Mouse (Mus musculus) gastrocnemius, postnatal 10 days (tissue): ENCODE data around the gene M6pr. TPM values are rescaled to one million over a fixed set of nuclear protein-coding genes. Genes with fewer than 3 reads are reported as not detected.

ENCODE experiments used
- DNase-seq: peaks from one replicate; pipeline ENCODE4 v3.0.0; 2021; ENCODE audit warnings: mixed read lengths
- long read RNA-seq, 2 experiments: library from polyadenylated mRNA; stranded (forward); transcript quantifications; one replicate each; pipeline ENCODE4 v2.0.0; 2021
- total RNA-seq, 2 experiments: library from RNA; stranded (reverse); gene quantifications; 2 replicates each; pipeline ENCODE4 v1.2.3; 2021

M6pr gene
- total RNA-seq: 10 to 100 TPM; 32.1 to 35.6 TPM
- long read RNA-seq, experiment 1, transcript M6pr-201 (7 exons, 2,515 nt): major isoform, 77 of 82 reads
- long read RNA-seq, experiment 1, partial matches to known transcripts: 1 of 82 reads
- long read RNA-seq, experiment 1, other reads (novel, unspliced or antisense): 2 of 82 reads
- long read RNA-seq, experiment 2, transcript M6pr-201 (7 exons, 2,515 nt): major isoform, 54 of 57 reads
- long read RNA-seq, experiment 2, partial matches to known transcripts: 2 of 57 reads
- long read RNA-seq, experiment 2, other reads (novel, unspliced or antisense): 1 of 57 reads

DNA sequence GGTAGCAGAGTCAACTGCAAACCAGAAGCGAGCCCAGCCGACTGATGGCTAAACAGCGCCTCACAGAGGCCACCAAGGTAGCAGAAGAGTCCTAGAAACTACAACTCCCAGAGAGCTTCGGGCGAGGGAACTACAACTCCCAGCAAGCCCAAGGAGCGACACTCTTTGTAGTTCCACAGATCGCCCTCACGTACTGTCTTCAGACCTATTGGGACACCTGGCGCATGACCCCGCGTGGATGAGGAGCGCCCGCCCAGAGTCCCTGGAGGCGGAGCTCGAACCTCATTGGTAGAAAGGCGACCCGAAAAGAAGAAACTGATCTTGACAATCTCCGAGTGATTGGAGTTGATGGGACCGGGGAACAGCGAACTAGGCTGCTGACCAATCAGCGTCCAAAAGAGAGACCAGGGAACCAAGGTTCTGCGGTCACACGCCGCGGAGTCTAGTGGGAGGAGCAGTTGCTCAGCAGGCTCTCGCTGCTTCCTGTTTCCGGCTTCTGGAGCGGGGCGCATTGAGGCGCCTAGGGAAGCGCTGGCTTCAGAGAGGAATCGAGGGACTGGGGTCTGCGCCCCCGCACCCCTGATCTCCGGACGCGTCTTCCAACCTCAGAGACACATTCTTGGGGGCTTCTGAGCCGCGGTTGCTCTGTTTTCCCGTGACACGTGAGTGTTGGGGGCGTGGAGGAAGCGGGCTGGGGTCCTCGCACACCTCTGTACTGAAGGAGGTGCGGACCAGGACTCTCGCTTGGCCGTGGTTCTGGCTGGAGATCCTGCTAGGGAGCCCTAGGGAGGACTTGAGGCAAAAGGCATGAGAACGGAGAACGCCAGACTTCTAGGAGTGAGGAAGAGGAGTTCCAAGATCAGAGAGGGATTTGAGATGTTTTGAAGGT, at the start of gene M6pr:
Gene M6pr, plus strand, starts transcription at position 216 of the 889 bp plus-strand sequence.
- DNase-seq: peak; percentile 84

DNA sequence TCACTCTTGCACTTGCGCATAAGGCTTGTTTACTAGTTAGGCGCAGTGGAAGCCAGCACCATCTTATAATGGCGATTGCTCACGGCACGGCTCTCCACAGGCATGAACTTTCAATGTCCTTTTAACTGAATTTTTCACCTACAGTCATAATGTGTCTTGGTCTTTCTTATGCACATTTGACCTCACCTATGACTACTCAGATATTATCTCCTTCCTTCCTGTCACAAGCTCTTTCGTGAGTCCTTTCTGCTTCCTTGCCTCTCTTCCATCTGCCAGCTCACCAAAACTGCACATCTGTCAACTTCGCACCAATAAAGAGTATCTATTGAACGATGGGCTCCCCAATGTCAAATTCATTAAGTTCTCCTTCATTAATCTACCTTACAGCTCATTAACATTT, 46.0 kb upstream of the M6pr start:
- no peak for DNase-seq

DNA sequence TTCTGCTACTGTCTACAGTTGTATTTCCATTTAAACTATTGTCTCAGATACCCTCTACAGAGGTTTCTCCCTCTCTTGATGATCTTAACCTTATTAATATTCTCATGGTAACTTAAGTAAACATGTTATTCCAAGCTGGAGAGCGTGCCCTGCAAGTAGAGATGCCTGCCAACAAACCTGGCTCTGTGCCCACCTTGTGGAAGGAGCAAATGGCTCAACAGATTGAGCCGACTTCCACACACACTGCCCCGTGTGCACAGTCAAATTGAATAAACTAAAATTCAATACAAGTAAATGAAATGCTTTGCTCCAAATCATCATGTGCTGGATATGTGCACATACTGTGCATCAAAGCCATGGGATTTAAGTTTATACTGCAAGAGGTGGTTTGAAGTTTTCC, 40.0 kb upstream of the M6pr start:
- peak; percentile 75 for DNase-seq

DNA sequence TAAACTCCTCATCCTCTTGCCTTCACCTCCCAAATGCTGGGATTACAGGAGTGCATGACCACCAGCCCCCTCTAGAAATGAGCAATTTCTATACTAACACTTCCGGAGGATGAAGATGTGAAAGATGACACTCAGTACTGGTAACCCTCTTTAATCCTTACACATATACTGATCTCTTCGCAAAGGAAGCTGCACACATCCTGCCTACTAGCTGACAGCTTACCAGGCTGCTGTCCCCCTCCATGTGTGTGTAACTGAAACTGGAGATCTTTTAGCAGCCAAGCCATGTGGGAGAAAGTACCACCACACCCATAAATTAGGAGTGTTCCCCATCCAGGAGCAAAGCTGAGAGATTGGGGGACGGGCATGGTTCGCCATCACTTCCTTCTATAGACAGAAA, 39.4 kb upstream of the M6pr start:
- DNase-seq: no peak

DNA sequence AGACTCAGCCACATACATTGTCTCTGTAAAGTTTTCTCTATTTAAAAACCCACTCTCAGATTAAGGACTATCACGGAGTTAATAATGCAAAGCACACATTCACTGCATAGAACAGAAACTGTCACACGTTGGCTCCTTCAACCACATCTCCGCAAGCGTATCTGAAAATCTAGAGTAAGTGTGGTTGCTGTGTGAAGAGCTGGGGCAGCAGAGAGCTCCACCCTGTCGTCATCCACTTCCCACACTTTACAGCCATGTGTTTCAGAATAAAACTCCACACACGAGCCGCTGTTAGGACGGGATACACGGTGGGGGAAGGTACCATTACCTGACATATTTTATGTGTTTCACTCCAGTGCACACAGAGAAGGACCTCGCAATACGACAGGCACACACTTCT, 38.4 kb upstream of the M6pr start:
- DNase-seq: no peak

DNA sequence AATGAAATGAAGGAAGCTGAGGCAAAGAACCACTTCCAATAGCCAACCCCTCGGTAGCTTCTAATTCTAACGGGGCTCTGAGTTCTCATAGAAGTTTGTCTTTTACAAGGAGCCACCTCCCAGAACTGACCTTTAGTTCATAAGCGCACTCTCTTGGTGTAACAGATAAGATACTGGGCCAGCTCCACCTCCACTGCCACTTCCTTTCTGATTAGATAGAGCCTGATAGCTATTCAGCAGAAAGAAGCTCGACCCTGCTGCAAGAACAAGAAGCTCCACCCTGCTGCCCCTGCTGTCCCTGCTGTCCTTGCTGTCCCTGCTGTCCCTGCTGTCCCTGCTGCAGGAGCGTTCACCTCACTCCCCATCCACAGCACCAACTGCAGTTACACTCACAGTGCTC, 34.0 kb upstream of the M6pr start:
- no peak for DNase-seq

DNA sequence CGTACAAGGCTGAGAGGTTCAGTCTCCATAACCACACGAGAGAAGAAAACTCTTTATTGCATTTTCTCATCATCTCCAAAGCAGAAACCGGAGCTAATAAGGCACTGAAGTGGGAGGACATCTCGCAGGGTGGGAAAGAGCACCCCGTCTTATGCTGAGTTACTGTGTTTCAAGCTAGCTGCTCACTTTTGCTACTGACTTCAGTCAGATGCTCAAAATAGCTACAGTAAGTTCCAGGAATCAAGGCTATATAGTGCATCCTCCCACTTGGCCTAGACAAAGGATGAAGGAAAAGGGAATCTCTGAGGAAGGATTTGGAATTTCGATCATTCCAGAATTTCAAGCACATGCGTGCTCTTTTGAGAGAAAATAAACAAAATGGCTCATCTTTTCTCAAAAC, 32.0 kb upstream of the M6pr start:
- no peak for DNase-seq

DNA sequence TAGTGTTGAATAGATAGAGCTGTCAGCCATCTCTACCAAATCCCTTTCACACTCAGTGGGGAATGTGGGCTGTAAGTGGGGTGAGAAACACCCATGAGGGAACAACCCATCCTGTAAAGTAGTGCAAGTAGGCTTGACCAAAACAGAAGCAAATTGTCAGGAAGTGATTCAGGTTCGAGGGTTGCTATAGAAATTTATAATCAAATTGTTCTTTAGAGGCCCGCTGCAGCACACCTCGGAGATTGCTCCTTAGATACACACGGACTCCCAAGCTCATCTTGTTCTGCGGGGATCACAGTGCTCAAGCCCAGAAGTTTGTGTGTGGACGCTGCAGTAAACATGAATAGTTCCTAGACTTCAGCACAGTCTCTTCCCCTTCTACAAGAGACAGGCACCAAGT, 25.7 kb upstream of the M6pr start, which contains the start of gene Klrg1:
Gene Klrg1, minus strand, starts transcription at position 101 of the 400 bp plus-strand sequence.
- no peak for DNase-seq

DNA sequence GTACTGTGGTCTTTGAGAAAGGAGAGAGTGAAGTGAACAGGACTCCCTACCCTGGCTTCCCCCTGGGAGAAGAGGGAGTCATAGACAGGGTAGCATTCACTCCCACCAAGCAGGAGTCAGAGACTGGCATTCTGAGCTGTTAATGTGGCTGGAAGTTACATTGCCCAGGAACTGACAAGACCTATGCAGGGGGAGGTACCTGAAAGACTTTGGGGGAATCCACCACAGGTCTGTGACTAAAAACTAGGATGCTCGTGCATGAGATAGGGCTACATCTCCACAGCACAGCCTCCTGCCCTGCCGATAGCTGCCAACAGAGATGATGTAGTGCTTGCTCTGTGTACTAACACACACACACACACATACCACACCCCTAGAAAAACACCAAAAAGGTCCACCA, 25.1 kb upstream of the M6pr start:
- no peak for DNase-seq

DNA sequence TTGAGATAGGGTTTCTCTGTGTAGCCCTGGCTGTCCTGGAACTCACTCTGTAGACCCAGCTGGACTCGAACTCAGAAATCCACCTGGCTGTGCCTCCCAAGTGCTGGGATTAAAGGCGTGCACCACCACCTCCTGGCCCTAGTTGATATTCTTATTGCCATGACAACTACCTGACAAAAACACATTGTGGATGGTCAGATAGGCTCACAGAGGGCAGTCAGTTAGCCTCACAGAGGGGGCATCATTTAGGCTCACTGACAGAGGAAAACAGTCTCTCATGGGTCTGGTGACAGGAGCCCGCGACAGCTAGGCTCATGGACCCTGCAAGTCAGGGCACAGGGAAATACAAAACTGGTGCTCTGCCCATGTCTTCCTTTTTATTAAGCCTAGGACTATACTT, 24.2 kb upstream of the M6pr start:
- no peak for DNase-seq

DNA sequence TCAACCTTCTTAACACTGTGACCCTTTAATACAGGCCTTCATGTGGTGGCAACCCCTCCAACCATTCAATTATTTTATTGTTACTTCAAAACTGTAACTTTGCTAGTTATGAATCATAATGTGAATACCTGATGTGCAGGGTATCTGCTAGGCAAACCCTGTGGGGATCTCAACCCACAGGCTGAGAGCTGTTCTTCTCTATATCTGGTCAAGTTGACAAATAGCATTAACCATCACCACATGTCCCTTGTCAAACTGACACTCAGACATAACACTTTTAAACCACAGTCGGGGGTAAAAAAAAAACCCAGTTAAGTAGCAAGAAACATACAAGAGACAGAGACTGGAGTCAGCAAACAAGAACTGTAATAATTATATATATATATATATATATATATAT, 23.7 kb upstream of the M6pr start:
- DNase-seq: no peak

DNA sequence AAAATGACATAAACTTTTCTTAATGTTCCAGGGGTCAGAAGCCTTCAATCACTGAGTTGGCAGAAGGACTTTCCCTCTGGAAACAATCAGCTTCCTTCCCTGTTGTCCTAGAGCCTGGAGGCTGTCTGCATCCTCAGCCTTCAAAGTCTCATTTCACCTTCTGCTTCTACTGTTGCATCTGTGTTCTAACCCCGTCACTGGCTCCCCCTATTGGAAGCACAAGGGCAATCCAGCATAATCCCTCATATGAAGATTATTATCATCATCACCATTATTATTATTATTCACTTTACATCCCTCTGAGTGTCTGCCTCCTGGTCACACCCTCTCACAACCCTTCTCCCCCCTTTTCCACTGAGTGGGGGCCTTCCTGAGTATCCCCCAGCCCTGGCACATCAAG, 20.3 kb upstream of the M6pr start:
- DNase-seq: no peak

DNA sequence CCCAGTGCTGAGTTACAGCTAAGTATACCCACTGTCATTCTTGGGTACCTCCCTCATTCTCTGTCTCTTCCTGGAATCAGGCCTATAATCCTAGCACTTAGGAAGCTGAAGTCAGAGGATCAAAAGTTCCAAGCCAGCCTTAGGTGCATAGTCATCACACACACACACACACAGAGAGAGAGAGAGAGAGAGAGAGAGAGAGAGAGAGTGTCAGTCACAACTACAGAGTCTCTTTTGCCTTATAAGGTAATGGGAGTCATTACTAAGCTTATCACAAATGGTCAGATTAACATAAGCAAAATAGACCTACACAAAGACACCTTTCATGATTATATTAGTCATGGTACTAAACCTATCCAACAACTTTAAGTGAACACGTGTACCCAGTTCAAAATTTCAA, 19.2 kb upstream of the M6pr start:
- no peak for DNase-seq

DNA sequence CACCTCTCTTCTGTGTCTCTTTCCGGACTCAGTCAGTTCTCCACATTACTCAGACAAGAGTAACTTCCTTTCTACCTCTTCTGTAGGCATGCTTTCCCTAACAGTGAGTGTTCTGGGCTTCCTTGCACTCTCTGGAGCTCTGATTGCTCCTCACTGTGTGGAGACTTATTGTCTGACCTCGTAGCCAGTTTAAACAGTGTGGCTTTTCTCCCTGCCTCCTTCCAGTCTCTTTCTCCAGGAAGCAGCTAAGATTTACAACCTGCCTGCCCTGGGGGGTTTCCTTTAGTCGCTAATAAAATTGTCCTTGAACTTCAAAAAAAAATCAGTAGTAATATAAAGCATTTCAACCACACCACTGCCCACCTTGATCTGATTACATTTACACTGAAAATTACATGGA, 18.3 kb upstream of the M6pr start:
- no peak for DNase-seq

DNA sequence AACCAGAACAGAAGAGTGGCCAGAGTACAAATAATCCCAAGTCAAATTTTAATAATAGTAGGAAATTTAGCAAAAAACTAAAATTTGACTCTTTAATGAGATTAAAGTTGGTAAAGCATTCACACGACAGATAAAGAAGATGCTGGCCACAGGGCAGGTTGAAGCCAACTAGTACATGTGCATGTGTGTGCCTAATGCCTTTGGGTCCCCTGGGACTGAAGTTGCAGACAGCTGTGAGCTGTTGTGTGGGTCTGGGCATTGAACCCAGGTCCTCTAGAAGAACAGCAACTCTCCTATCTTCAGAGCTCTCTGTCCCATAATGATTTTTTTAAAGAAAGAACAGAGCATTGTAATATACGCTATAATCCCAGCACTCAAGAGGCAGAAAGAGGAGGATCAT, 17.3 kb upstream of the M6pr start:
- no peak for DNase-seq

DNA sequence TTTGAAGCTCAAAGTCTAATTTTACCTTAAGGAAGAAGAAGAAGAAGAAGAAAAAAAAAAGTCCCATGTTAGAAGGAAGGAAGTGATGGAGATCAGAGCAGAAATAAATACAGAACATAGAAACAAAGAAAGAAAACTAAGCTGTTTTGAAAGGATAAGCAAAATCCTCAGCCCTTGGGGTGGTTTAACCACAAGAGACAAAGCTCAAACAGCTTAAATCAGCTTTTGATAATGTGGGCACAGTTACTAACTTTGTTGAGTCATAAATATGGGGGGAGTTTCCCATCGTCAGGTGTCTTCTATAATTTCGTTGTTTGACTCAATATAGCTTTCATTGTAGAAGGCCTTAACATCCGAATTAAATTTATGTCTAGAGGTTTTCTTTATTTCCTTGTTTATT, 16.8 kb upstream of the M6pr start:
- DNase-seq: no peak

DNA sequence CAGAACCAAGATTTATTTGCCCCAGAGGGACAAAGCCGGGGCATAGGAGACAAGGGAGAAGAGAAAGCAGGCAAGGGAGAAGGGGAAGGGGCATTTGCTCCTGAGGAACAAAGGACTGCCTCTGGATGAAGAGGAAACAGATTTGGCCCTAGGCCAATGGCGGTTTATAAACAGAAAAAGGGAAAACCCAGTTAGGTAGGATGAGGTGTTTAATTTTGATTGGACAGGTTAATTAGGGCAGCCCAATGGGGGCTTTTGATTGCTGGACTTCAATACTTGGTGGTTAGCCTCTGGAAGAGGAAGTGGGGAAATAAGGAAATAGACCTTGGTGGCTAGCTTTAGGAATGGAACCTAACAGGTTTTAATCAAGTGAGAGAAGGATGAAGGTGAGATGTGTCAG, 16.3 kb upstream of the M6pr start:
- no peak for DNase-seq

DNA sequence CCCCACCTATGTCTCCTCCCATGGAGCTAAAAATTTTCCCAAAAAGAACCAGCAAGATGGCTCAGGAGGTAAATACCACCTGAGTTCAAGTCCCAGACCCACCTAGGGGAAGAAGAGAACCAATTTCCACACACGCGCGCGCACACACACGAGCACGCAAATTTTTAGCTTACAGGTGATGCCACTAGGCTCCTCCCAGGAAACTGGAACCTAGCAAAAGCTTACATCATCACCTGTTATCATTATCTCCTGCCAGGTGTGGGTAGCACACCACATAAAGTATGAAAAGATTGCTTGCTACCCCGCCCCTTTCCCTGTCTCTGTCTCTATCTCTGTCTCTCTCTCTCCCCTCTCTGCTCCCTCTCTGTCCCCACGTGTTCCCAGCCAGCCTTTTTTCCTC, 15.4 kb upstream of the M6pr start:
- no peak for DNase-seq

DNA sequence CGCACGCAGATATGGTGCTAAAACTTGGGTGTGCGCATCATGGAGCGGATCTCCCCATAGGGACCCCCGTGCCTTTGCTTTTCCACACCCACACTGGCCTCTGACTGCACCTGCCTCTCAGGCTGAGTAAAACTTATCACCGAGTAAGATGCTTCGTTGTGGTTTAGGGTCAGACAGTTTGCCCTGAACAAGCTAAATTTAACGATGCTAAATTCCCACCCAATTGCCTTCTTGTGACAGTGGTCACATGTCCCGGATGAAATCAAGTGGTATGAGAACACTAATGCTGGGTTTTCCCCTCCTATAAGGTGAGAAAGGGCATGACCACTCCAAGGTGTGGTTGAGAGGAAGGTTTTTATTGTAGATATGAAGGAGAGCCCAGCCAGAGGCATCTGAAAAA, 14.7 kb upstream of the M6pr start:
- DNase-seq: no peak

DNA sequence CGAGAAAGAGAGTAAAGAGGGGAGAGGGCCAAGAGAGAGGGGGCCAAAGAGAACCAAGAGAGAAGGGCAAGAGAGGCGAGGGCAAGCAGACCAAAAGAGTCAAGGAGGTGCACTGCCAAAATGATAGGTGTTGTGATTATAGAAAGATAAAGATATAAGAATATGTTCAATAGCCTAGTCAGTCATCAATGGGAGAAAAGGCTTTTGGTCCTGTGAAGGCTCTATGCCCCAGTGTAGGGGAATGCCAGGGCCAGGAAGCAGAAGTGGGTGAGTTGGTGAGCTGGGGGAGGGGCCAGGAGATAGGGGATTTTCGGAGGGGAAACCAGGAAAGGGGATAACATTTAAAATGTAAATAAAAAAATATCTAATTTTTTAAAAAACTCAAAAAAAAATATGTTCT, 14.2 kb upstream of the M6pr start:
- DNase-seq: no peak

DNA sequence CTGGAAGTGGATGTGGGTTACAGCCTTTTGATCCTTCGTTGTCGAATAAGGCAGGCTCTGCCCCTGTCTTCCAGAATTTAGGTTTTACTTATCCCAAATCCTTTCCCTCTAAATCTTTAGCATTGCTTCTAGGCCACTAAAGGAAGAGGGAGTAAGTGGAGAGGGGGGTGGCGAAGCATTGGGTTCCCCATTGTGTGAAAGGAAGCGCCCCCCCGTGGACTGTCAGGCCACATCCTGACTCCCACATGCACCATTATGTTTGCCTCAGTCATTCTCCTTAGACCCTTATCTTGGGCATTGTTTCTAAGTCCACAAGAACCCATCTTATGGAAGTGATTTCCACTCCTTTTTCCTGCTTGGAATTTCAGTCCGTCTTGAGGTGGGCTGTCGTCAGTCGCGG, 13.3 kb upstream of the M6pr start:
- no peak for DNase-seq

DNA sequence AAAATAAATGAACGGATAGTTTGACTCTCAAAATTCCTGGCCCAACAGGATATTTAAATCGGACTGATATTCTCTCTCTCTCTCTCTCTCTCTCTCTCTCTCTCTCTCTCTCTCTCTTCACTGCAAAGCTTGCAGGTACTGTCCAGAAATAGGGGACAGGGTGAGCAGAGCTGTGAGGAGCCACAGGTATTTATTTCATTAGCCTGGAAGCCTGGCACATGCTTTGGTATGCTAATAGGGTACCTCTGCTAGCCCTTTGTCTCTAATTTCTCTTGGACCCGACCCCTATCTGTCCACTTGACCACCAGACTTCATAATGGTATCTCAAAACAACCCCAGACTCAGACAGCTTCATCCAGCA, 11.6 kb upstream of the M6pr start:
- no peak for DNase-seq

DNA sequence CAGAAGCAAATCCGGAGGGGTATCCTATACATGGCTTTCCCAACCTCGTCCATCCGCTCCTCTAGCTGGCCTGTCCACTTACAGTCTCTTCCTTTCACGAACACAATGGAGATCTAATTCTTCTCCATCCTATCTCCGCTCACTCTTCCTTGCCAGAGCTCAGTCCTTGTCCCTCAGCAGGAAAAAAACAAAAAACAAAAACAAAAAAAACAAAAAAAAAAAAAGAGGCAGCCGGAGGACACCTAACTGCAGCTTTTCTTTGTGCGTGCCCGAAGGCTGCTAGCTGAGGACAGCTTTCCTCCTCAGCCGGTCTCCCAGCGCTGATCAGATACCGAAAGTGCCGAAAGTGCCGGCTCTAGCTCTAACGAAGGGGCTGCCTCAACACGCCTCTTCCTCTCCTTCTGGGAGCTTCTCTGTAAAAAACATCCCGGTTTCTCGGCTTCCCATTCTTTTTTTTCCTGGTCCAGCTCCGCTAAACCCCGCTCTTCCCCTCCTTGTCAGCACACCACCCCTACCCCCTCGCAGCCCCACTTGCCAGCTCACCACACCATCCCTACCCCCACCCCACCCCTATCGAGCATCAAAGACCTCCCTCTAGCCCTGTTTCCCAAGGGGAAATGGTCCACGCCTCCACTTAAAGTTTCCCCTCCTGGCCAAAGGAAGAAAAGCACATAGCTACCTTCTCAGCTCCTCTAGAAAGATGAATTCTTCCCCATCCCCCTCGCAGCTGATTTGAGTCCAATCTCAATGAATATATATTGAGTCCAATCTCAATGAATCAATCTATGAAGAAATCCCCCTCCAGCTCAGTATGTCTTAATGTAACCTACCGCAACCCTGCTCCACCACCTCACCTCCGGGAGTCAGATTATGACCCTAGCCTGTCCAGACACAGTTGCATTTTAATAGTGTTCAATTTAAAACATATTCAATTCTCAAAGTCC, 11.0 kb upstream of the M6pr start:
- no peak for DNase-seq
